Mouse (Mus musculus): ENCODE data around the gene S100a3.

DNA sequence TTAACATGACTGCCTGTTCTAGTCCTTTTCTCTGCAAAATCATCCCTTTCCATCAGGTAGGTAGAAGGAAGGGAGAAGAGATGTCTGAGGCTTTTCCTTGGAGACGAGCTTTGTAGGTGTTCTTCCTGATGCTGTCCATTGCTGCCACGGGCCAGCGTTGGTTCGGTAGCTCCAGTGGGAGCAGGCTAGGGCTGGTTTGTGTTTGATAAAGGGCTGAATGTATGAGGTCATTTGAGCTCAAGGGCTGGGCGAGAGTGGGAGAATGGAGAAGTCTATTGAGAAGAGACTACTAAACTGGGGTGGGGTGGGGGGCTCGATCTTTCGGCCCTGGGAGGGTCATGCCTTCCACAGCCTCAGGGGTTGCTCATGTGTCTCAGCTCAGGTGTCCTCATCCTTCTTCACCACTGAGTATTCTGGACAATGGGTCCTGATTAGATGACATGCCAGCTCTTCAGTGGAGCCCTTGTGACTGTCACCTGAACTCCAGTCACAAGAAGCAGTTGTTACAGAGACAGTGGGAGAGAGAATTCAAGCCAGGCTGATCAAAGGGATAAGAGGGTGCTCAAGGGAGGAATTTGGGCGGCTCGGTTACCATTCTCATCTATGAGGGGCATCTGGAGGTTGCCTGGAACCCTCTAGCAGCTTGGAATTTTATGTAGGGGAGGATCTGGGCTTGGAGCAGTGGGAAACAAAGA, 47.3 kb upstream of the S100a3 start:
- TF ChIP-seq CHD2 (IDR thresholded peaks at IDR 0.05; ENCODE audit: low read depth, low read length) (no peak), HCFC1 (IDR thresholded peaks at IDR 0.05; ENCODE audit: borderline replicate concordance, insufficient read depth, low read length) (no peak), ZC3H11A (IDR thresholded peaks at IDR 0.05; ENCODE audit: borderline replicate concordance, low read depth, low read length) (no peak), ZNF384 (IDR thresholded peaks at IDR 0.05; ENCODE audit: low read depth, low read length) (no peak), MAFK (IDR thresholded peaks at IDR 0.05; ENCODE audit: insufficient read depth, low read depth, low read length) (no peak)
